Mouse (Mus musculus): ENCODE results near the gene C1s2.
"Not testable (repeated sequence)": the region's sequence is repeated elsewhere in the genome, so short reads cannot be mapped to it uniquely, and the experiment has no call there.

Gene C1s2

GRCm38 (mm10) chr6:124640041-124640440 is 4.2 kb upstream of the C1s2 start:
- no peak for DNase-seq (ENCODE audit: low read depth, low spot score)

GRCm38 (mm10) chr6:124636858-124637460 is 1.1 kb upstream of the C1s2 start:
- DNase-seq (ENCODE audit: low read depth, low spot score): not testable (repeated sequence)

GRCm38 (mm10) chr6:124630763-124631162 is 5.1 kb downstream of the C1s2 start:
- DNase-seq (ENCODE audit: low read depth, low spot score): no peak

- not testable (repeated sequence) for DNase-seq (ENCODE audit: low read depth, low spot score)
Observed at GRCm38 (mm10) chr6:124626184-124626583, 9.7 kb downstream of the C1s2 start.

- DNase-seq (ENCODE audit: low read depth, low spot score): no peak
Observed at GRCm38 (mm10) chr6:124625612-124626011, 10.3 kb downstream of the C1s2 start.

GRCm38 (mm10) chr6:124602031-124602430 is 33.9 kb downstream of the C1s2 start:
- no peak for DNase-seq (ENCODE audit: low read depth, low spot score)

- no peak for DNase-seq (ENCODE audit: low read depth, low spot score)
Observed at GRCm38 (mm10) chr6:124593121-124593520, 42.8 kb downstream of the C1s2 start.

GRCm38 (mm10) chr6:124592186-124592700 is 43.6 kb downstream of the C1s2 start:
- DNase-seq (ENCODE audit: low read depth, low spot score): no peak

- no peak for DNase-seq (ENCODE audit: low read depth, low spot score)
Observed at GRCm38 (mm10) chr6:124588771-124589170, 47.1 kb downstream of the C1s2 start.

- no peak for DNase-seq (ENCODE audit: low read depth, low spot score)
Observed at GRCm38 (mm10) chr6:124586266-124586665, 49.6 kb downstream of the C1s2 start.

- no peak for DNase-seq (ENCODE audit: low read depth, low spot score)
Observed at GRCm38 (mm10) chr6:124585761-124586160, 50.1 kb downstream of the C1s2 start.

GRCm38 (mm10) chr6:124584935-124585334 is 51.0 kb downstream of the C1s2 start:
- DNase-seq (ENCODE audit: low read depth, low spot score): no peak

GRCm38 (mm10) chr6:124582231-124582630 is 53.7 kb downstream of the C1s2 start:
- DNase-seq (ENCODE audit: low read depth, low spot score): no peak

GRCm38 (mm10) chr6:124580155-124580554 is 55.7 kb downstream of the C1s2 start:
- DNase-seq (ENCODE audit: low read depth, low spot score): not testable (repeated sequence)

GRCm38 (mm10) chr6:124575155-124575678 is 60.7 kb downstream of the C1s2 start:
- not testable (repeated sequence) for DNase-seq (ENCODE audit: low read depth, low spot score)
